Mouse (Mus musculus) spleen, adult 2 months (tissue): Measurements from ENCODE around the gene Hps5. TPM values are rescaled to one million over a fixed set of nuclear protein-coding genes. Genes with fewer than 3 reads are reported as not detected.
A peak's percentile ranks its signal among the peaks of the same experiment; 100 is the strongest.

Source experiments
- DNase-seq, 2 experiments: peaks; one replicate each; pipeline versions ENCODE4 v3.0.0 to v3.0.0-alpha.2; 2012 to 2021; ENCODE audit warnings: low spot score in 2 of 2, low read depth in 1 of 2
- H3K27ac ChIP-seq: fragments of 200-500 bp; 2 replicates; pipeline ENCODE4 v1.5.1; 2012; ENCODE audit warnings: low read length, inconsistent platforms; ENCODE audit not compliant: insufficient read depth
- H3K27me3 ChIP-seq: fragments of 200-500 bp; 2 replicates; pipeline ENCODE4 v1.6.1; 2012; ENCODE audit warnings: mild to moderate bottlenecking, moderate library complexity, low read length, inconsistent platforms; ENCODE audit not compliant: control insufficient read depth, insufficient read depth
- H3K36me3 ChIP-seq: fragments of 200-500 bp; 2 replicates; pipeline ENCODE4 v1.6.1; 2012; ENCODE audit warnings: mild to moderate bottlenecking, low read length, inconsistent platforms; ENCODE audit not compliant: control insufficient read depth, insufficient read depth
- H3K4me1 ChIP-seq: fragments of 200-500 bp; 2 replicates; pipeline ENCODE4 v1.6.1; 2011; ENCODE audit warnings: inconsistent platforms; ENCODE audit not compliant: control insufficient read depth, insufficient read depth, insufficient read length
- H3K4me3 ChIP-seq: fragments of 200-500 bp; 2 replicates; pipeline ENCODE4 v1.5.1; 2011; ENCODE audit warnings: mild to moderate bottlenecking, inconsistent platforms; ENCODE audit not compliant: insufficient read depth, insufficient read length; ENCODE audit errors: extremely low read depth
- CTCF ChIP-seq: fragments of 200-500 bp; IDR thresholded peaks from 2 replicates; pipeline ENCODE4 v1.5.1; 2011; ENCODE audit warnings: mild to moderate bottlenecking, inconsistent platforms; ENCODE audit not compliant: insufficient read depth, insufficient read length, insufficient replicate concordance; ENCODE audit errors: extremely low read depth
- POLR2A ChIP-seq: fragments of 200-500 bp; IDR thresholded peaks from 2 replicates; pipeline ENCODE4 v1.6.1; 2011; ENCODE audit warnings: low read depth, low read length, inconsistent platforms
- WGBS: fragments of 180-500 bp; shearing (Covaris S2); methylation state at CpG from one replicate; pipeline ENCODE4 v1.1.7; 2018; 5-methylcytosine and 5-hydroxymethylcytosine counted together
- polyA plus RNA-seq: library from polyadenylated mRNA; depleted of rRNA; stranded (reverse); fragments of >200 nt; gene quantifications from 2 replicates; pipeline ENCODE4 v1.2.3, GENCODE M21; 2012; rRNA removed

The Hps5 gene
- polyA plus RNA-seq: 16.6 and 20.3 TPM in 2 replicates

DNA sequence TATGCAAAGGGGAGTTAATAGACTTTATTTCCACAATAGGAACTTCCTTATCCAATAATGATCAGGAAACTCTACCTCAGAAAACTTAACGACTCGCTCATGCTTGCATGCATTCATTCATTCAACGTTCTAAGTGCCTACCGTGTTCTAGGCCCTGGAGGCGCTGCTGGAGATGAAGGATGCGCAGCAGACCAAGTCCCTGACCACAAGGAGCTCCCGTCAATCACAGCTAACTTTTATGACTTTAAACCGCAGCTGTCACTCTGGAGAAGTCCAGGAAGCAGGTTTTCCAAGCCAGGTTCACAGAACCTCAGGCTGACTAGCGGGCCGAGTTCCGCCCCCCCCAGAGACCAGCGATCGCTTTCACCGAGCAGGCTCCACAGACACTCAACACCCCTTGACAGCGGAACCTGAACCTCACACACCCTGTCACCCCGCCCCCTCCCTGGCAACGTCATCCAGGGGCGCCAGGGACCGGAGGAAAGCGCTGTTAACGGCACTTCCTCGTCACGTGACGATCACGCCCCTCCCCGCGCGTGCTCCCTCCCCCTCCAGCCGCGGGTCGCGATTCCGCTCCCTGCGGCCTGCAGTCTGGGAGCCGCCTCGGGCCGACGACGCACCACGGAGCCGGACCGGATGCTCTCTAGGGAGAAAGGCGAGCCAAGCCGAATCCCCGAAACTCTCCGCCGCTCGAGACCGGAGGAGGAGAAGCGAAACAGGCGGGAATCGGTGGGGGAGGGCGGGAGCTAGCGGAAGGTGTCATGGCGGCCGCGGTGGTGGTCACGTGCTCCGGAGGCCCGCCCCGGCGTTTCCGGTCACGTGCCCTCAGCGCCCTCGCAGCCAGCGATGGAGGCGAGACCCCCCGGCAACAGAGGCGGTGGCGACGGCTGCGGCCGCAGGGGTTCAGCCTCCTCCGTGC lies at the start of gene Hps5, which contains the start of gene Gtf2h1:
Gene Hps5 (minus strand): TSS at position 778 of the 919 bp plus-strand sequence.
Gene Gtf2h1 (plus strand): TSS at position 817 of the 919 bp plus-strand sequence.
- H3K4me3 ChIP-seq: peak within 1 kb of the TSS; percentile 88
- TF ChIP-seq CTCF (no peak), POLR2A (no peak; the same call in none of the 2 replicates)
- peaks cover 5% of the 10 kb centered on the region; the same call in 1 of the 2 replicates for H3K4me1 ChIP-seq
- peak within 1 kb of the TSS; percentile 95 for H3K27ac ChIP-seq
- 0 out of 2 replicates have a peak, but pooled peaks cover 1% of the 10 kb centered on the region for H3K36me3 ChIP-seq
- DNase-seq: peak; percentile 96 to 99
- no peaks in the 10 kb centered on the region for H3K27me3 ChIP-seq
- under 1% methylated on average over 75 of the region's 75 CpGs for WGBS

DNA sequence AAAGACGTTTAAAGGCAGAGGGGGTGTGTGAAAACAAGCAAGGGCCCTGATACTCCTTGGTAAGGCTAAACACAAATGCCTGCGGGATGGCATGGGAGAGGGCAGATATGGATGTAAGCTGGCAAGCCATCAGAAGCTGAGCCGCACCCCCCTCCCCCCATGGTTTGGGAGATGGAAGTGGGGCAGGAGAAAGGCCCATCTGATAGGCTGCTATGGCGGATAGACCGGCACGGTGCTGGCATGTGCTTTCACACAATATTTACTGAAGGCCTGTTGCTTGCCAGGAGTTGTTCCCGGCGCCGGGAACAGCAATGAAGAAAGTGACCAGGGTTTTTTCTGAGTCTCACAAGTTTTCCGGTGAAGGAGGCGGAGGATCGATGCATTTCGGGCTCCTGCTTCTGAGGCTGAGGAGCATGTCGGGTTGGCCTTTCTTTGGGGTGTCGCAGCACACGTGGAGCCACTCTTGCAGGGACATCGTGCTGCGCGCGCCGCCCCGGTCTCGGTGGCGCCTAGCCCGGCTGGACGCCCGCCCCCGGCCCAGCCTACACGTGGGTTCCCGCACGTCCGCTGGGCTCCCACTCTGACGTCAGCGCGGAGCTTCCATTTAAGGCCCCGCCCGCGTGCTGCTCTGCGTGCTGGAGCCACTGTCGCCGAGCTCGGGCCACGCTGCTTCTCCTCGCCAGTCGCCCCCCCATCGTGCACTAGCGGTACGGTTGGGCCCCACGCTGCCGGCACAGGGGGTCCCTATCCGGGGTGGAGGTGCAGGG lies 49.5 kb upstream of the Hps5 start:
- Histone ChIP-seq H3K4me3 (peak overlapping the region; percentile 96), H3K4me1 (no peaks in the 10 kb centered on the region; the same call in 1 of the 2 replicates), H3K27me3 (no peaks in the 10 kb centered on the region), H3K36me3 (peaks cover 17% of the 10 kb centered on the region), H3K27ac (peak overlapping the region; percentile 97)
- peak; percentile 77 to 92 for DNase-seq
- TF ChIP-seq CTCF: no peak
- TF ChIP-seq POLR2A: peak; percentile 97
- 1% methylated on average over 51 of the region's 51 CpGs for WGBS

DNA sequence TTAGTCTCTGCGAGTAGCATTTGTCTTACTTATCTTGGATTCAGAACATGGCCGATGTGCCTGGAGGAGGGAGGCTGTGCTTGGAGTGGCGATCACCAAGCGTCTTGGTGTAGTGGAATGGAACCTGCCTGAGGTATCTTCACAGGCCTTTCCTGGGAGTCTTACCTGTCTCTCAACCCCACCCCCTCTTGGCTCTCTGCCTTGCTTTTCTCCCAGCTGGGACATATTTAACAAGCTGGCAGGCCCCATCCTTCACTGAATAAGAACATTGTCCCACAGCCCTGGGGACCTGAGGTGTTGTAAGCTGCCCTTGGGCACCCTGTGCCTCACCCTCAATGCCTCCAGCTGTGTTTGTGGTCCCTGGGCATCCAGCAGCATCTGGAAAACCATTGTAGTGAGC lies 47.7 kb upstream of the Hps5 start:
- WGBS: 96% methylated on average over 4 of the region's 4 CpGs
- Histone ChIP-seq H3K27ac (no peak overlapping the region), H3K36me3 (peaks cover 5% of the 10 kb centered on the region), H3K4me1 (peaks cover 6% of the 10 kb centered on the region; the same call in 1 of the 2 replicates), H3K4me3 (no peak overlapping the region), H3K27me3 (no peaks in the 10 kb centered on the region)
- no peak for DNase-seq
- no peak for TF ChIP-seq CTCF

DNA sequence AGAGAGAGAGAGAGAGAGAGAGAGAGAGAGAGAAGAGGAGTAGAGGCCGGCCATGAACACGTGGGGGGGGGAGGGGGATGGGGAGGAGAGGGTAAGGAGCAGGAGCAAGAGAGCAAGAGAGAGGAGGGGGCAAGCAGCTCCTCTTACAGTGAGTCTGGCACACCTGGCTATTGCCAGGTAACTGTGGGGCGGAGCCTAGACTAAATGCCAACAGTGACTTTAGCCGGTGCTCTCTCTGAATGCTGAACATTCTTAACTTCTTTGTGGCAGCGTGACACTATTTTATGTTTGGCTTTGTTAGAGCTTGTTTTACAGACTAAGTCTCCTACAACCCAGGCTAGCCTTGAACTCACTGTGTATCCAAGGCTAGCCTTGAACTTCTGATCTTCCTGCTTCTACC lies 46.4 kb upstream of the Hps5 start:
- TF ChIP-seq CTCF: no peak
- TF ChIP-seq POLR2A: no peak
- Histone ChIP-seq H3K36me3 (no peaks in the 10 kb centered on the region), H3K4me3 (no peak overlapping the region), H3K27ac (no peak overlapping the region), H3K27me3 (no peaks in the 10 kb centered on the region), H3K4me1 (peaks cover 6% of the 10 kb centered on the region; the same call in 1 of the 2 replicates)
- no peak for DNase-seq
- 79% methylated on average over 5 of the region's 5 CpGs for WGBS

GRCm38 (mm10) chr7:46840787-46841525 lies 45.1 kb upstream of the Hps5 start, which contains the start of gene Ldha:
Gene Ldha (plus strand): TSS chr7:46841475.
- Histone ChIP-seq H3K4me1 (peaks cover 6% of the 10 kb centered on the region; the same call in 1 of the 2 replicates), H3K27me3 (no peaks in the 10 kb centered on the region), H3K4me3 (no peak within 1 kb of the TSS), H3K27ac (no peak within 1 kb of the TSS), H3K36me3 (no peaks in the 10 kb centered on the region)
- no peak for DNase-seq
- WGBS: 65% methylated on average over 6 of the region's 6 CpGs
- no peak for TF ChIP-seq CTCF

DNA sequence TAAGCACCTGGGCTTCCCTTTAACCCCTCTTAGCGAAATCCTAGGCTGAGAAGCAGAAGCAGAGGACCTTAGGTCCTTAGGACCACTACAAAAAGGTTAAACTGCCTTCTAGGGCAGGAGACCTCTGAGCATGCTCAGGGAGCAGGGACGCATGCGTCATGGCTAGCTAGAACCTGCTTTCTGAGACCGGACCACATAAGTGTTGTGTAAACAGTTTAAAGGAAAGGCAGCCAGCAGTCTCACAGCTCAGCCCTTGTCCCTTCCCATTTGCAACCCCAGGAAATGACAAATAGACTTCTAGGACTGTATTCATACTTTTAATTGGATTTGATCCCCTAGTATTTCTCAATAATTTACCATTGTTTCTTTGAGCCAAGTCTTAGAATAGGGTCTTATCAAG lies 44.5 kb upstream of the Hps5 start:
- H3K4me3 ChIP-seq: no peak overlapping the region
- no peak for TF ChIP-seq CTCF
- no peaks in the 10 kb centered on the region for H3K27me3 ChIP-seq
- no peak for DNase-seq
- H3K36me3 ChIP-seq: no peaks in the 10 kb centered on the region
- peaks cover 6% of the 10 kb centered on the region; the same call in 1 of the 2 replicates for H3K4me1 ChIP-seq
- WGBS: 82% methylated on average over 4 of the region's 4 CpGs
- no peak overlapping the region for H3K27ac ChIP-seq
